Mouse (Mus musculus) neural tube, embryonic 11.5 days (tissue): ENCODE data around the gene Hacd3. TPM values are rescaled to one million over a fixed set of nuclear protein-coding genes. Genes with fewer than 3 reads are reported as not detected.

Source experiments
- microRNA-seq: library from miRNA; unstranded; fragments of <30 nt; microRNA quantifications from one replicate; pipeline ENCODE4, GENCODE M21; 2016
- polyA plus RNA-seq: library from polyadenylated mRNA; unstranded; fragments of >200 nt; fragmentation: Nextera tagmentation; extraction: Ambion mirVana; gene quantifications from 2 replicates; pipeline ENCODE4 v1.2.1, GENCODE M21; 2014

Hacd3 gene
- polyA plus RNA-seq, 1 experiment from 2014 or later, result 105 TPM

Small RNA genes within 50 kb of the gene (microRNA-seq; reads per million reads assigned to microRNA genes)
- gene Gm25640, result not detected

Other genes with a start within 250 kb of the Hacd3 start
- gene Dennd4a, start 210.4 kb downstream of the Hacd3 start, polyA plus RNA-seq, result 10.1 and 10.8 TPM in 2 replicates
- 0.05 TPM in 1 of 2 replicates, not detected in the other for gene Slc24a1, start 70.1 kb downstream of the Hacd3 start, polyA plus RNA-seq
- 72.4 and 78.9 TPM in 2 replicates for gene Ints14, start 60.8 kb downstream of the Hacd3 start, polyA plus RNA-seq
- 34.7 and 36.7 TPM in 2 replicates for gene Dpp8, start 10.7 kb upstream of the Hacd3 start, polyA plus RNA-seq
- gene Igdcc4, start 79.8 kb upstream of the Hacd3 start, polyA plus RNA-seq, result 12.3 and 14.1 TPM in 2 replicates
- gene Igdcc3, start 119.5 kb upstream of the Hacd3 start, polyA plus RNA-seq, result 60.7 and 71.9 TPM in 2 replicates
- 4.9 and 6.1 TPM in 2 replicates for gene Parp16, start 173.7 kb upstream of the Hacd3 start, polyA plus RNA-seq
- gene Cilp, start 243.5 kb upstream of the Hacd3 start, polyA plus RNA-seq, result 0.12 and 0.29 TPM in 2 replicates